Mouse (Mus musculus) spleen, adult 2 months (tissue): ENCODE results near the gene B9d2.

Experiments used
- CTCF ChIP-seq: fragments of 200-500 bp; IDR thresholded peaks from 2 replicates; pipeline ENCODE4 v1.5.1; 2011; ENCODE audit warnings: mild to moderate bottlenecking, inconsistent platforms; ENCODE audit not compliant: insufficient read depth, insufficient read length, insufficient replicate concordance; ENCODE audit errors: extremely low read depth
- POLR2A ChIP-seq: fragments of 200-500 bp; IDR thresholded peaks from 2 replicates; pipeline ENCODE4 v1.6.1; 2011; ENCODE audit warnings: low read depth, low read length, inconsistent platforms

- no peak for TF ChIP-seq CTCF
- no peak for TF ChIP-seq POLR2A
Observed at GRCm38 (mm10) chr7:25689603-25690021, 9.0 kb downstream of the B9d2 start.
